Mouse (Mus musculus): ENCODE data around the gene Olfr1024.

Gene Olfr1024

GRCm38 (mm10) chr2:85904952-85905351 is at the start of gene Olfr1024:
Gene Olfr1024, minus strand, starts transcription at chr2:85905052.
- DNase-seq: no peak

GRCm38 (mm10) chr2:85950137-85950536 is 45.3 kb upstream of the Olfr1024 start, which contains the start of gene Olfr1028:
Gene Olfr1028, plus strand, starts transcription at chr2:85950437.
- DNase-seq: no peak

- DNase-seq: no peak
Measured at GRCm38 (mm10) chr2:85921258-85921657, 16.4 kb upstream of the Olfr1024 start, which contains the start of gene Olfr1026. Gene Olfr1026, plus strand, starts transcription at chr2:85921558.

GRCm38 (mm10) chr2:85914893-85915292 is 10.0 kb upstream of the Olfr1024 start, which contains the start of gene Olfr1025-ps1:
Gene Olfr1025-ps1, plus strand, starts transcription at chr2:85915193.
- no peak for DNase-seq

GRCm38 (mm10) chr2:85913197-85913596 is 8.3 kb upstream of the Olfr1024 start:
- DNase-seq: no peak

- no peak for DNase-seq
Measured at GRCm38 (mm10) chr2:85885340-85885739, 19.5 kb downstream of the Olfr1024 start, which contains the start of gene Olfr1023. Gene Olfr1023, plus strand, starts transcription at chr2:85885640.

- DNase-seq: no peak
Measured at GRCm38 (mm10) chr2:85868294-85868693, 36.6 kb downstream of the Olfr1024 start, which contains the start of gene Olfr1022. Gene Olfr1022, plus strand, starts transcription at chr2:85868594.
